Mouse (Mus musculus) embryonic facial prominence, embryonic 12.5 days (tissue): ENCODE measurements around the gene Arhgap27. TPM values are rescaled to one million over a fixed set of nuclear protein-coding genes. Genes with fewer than 3 reads are reported as not detected.
"Not testable (repeated sequence)": the region's sequence is repeated elsewhere in the genome, so short reads cannot be mapped to it uniquely, and the experiment has no call there.

Experiments used
- ATAC-seq: fragments of 200-750 bp; cut with Nextera tagmentation; 2 replicates; pipeline ENCODE4 v1.8.0; 2017; ENCODE audit not compliant: insufficient number of reproducible peaks, insufficient read depth, low FRiP score, low TSS enrichment
- H3K27ac ChIP-seq: fragments of 300-500 bp; sonication (generic); 2 replicates; pipeline ENCODE4 v1.5.1; 2016; ENCODE audit warnings: mild to moderate bottlenecking
- H3K27me3 ChIP-seq: fragments of 300-500 bp; sonication (generic); 2 replicates; pipeline ENCODE4 v1.6.1; 2016; ENCODE audit warnings: mild to moderate bottlenecking, moderate library complexity
- H3K36me3 ChIP-seq: fragments of 300-500 bp; sonication (generic); 2 replicates; pipeline ENCODE4 v1.6.1; 2016; ENCODE audit warnings: mild to moderate bottlenecking
- H3K4me1 ChIP-seq: fragments of 300-500 bp; sonication (generic); 2 replicates; pipeline ENCODE4 v1.6.1; 2016
- H3K4me2 ChIP-seq: fragments of 300-500 bp; sonication (generic); replicated peaks from 2 replicates; pipeline ENCODE4 v1.6.1; 2016; ENCODE audit warnings: mild to moderate bottlenecking, moderate library complexity
- H3K4me3 ChIP-seq: fragments of 300-500 bp; sonication (generic); 2 replicates; pipeline ENCODE4 v1.5.1; 2016; ENCODE audit warnings: mild to moderate bottlenecking
- H3K9ac ChIP-seq: fragments of 300-500 bp; sonication (generic); 2 replicates; pipeline ENCODE4 v1.6.1; 2016; ENCODE audit warnings: mild to moderate bottlenecking, moderate library complexity
- H3K9me3 ChIP-seq: fragments of 300-500 bp; sonication (generic); 2 replicates; pipeline ENCODE4 v1.6.1; 2016; ENCODE audit warnings: mild to moderate bottlenecking, moderate library complexity
- WGBS: fragments of 180-500 bp; shearing (Covaris S2); methylation state at CpG from one replicate; pipeline ENCODE4 v1.1.7; 2016; 5-methylcytosine and 5-hydroxymethylcytosine counted together
- polyA plus RNA-seq: library from polyadenylated mRNA; unstranded; fragments of >200 nt; fragmentation: Nextera tagmentation; extraction: Ambion mirVana; gene quantifications from 2 replicates; pipeline ENCODE4 v1.2.1, GENCODE M21; 2016

Arhgap27 gene
- polyA plus RNA-seq, 1 experiment from 2014 or later, result 7.2 TPM

GRCm38 (mm10) chr11:103330651-103331319 lies 32.7 kb downstream of the Arhgap27 start:
- no peaks in the 10 kb centered on the region for H3K36me3 ChIP-seq
- peaks cover 8% of the 10 kb centered on the region; the same call in 1 of the 2 replicates for H3K4me1 ChIP-seq
- H3K9me3 ChIP-seq, result no peaks in the 10 kb centered on the region
- H3K4me3 ChIP-seq, result no peak overlapping the region
- no peak for ATAC-seq
- peaks cover 40% of the 10 kb centered on the region for H3K27me3 ChIP-seq
- no peak overlapping the region for H3K27ac ChIP-seq
- WGBS, result 69% methylated on average over 7 of the region's 7 CpGs
- H3K4me2 ChIP-seq, result no peak overlapping the region
- no peak overlapping the region for H3K9ac ChIP-seq

DNA sequence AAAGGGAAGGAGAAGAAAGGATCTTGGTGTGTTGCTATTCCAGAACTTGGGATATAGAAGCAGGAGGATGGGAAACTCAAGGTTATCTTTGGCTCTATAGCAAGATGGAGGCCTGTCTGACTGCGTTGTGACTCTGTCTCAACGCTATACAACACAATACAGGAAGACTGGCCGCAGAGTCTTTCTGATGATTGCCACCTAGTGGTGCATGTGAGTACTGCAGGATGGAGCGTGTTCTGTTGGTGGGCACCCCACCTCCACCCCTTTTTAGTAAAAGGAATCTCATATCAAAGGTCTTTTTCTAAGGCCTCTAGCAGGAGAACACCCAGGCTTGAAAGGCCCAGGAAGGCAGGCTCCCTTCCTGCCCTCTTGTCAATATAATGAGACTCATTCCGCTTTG lies 36.5 kb downstream of the Arhgap27 start:
- no peak overlapping the region for H3K4me2 ChIP-seq
- H3K36me3 ChIP-seq, result no peaks in the 10 kb centered on the region
- WGBS, result 13% methylated on average over 5 of the region's 5 CpGs
- no peaks in the 10 kb centered on the region for H3K4me1 ChIP-seq
- no peak overlapping the region for H3K27ac ChIP-seq
- H3K9me3 ChIP-seq, result no peaks in the 10 kb centered on the region
- peaks cover 6% of the 10 kb centered on the region for H3K27me3 ChIP-seq
- ATAC-seq, result no peak
- H3K9ac ChIP-seq, result no peak overlapping the region
- H3K4me3 ChIP-seq, result no peak overlapping the region

DNA sequence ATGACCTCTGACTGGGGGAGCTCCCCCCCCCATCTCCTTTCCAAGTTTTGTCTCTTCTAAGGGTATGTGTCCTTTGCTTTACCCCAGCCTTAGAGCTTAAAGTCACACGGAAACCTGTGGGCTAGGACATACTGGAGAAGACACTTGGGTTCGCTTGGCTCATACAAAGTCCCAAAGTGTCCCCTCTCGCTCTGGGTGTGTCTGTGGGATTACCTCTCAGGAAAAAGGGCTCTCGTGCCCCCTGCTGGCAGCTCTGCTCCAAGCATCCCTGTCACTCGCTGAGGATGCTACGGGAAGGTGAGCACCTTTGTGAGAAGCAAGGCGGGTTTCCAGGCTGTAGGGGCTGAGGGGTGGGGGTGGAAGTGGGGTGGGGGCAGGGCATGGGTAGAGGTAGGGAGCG lies 38.3 kb downstream of the Arhgap27 start:
- WGBS, result 7% methylated on average over 8 of the region's 8 CpGs
- Histone ChIP-seq H3K9me3 (no peaks in the 10 kb centered on the region), H3K27me3 (no peaks in the 10 kb centered on the region), H3K9ac (no peak overlapping the region), H3K36me3 (no peaks in the 10 kb centered on the region), H3K4me1 (no peaks in the 10 kb centered on the region), H3K4me2 (no peak overlapping the region), H3K4me3 (no peak overlapping the region), H3K27ac (no peak overlapping the region)
- no peak for ATAC-seq

DNA sequence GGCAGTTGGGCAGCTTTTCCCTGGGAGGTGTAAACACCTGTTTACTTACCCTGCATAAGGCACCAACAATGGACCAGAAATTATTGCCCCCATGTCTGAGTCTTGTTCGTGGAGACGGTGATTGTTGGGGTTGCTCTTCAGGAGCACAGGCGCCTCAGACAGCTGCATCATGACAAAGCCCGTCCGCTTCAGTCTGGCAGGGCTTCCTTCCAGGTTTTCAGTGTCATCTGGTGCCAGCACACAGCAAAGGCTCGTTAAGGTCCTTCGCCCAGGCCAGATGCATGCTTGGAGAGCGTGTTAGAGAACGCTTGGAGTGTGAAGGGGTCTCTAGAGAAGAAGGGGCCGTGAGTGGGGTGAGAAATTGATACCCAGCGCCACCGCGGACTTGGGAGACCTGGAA lies 38.8 kb downstream of the Arhgap27 start:
- H3K4me1 ChIP-seq, result no peaks in the 10 kb centered on the region
- no peak overlapping the region for H3K4me2 ChIP-seq
- H3K9ac ChIP-seq, result no peak overlapping the region
- WGBS, result 63% methylated on average over 13 of the region's 13 CpGs
- H3K9me3 ChIP-seq, result no peaks in the 10 kb centered on the region
- no peaks in the 10 kb centered on the region for H3K36me3 ChIP-seq
- no peak overlapping the region for H3K27ac ChIP-seq
- H3K4me3 ChIP-seq, result no peak overlapping the region
- no peak for ATAC-seq
- H3K27me3 ChIP-seq, result no peaks in the 10 kb centered on the region

GRCm38 (mm10) chr11:103322832-103323231 lies 40.7 kb downstream of the Arhgap27 start:
- H3K4me3 ChIP-seq, H3K27ac ChIP-seq, H3K4me1 ChIP-seq, H3K36me3 ChIP-seq, H3K4me2 ChIP-seq, H3K9me3 ChIP-seq, ATAC-seq, H3K9ac ChIP-seq, H3K27me3 ChIP-seq: not testable (repeated sequence)
- WGBS, result 44% methylated on average over 4 of the region's 4 CpGs

DNA sequence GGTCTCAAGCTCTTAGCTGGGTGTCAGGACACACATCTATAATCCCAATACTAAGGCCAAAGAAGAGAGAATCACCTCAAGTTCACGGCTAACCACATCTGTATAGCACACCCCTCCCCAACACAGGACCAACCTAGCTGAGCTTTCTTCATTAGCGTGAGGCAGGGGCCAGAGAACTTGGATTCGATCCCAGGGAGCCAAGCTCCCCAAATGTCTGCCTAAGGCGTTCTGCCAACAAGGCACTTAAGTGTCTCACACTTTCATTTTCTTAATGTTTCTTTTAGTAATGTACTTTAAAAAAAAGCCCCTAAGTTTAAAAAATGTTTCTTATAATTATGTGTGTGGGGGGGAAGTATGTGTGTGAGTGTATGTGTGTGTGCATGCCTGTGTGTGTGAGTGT lies 42.8 kb downstream of the Arhgap27 start:
- H3K9ac ChIP-seq, result no peak overlapping the region
- no peaks in the 10 kb centered on the region for H3K36me3 ChIP-seq
- H3K4me3 ChIP-seq, result no peak overlapping the region
- 0 out of 2 replicates have a peak, but pooled peaks cover 5% of the 10 kb centered on the region for H3K27me3 ChIP-seq
- no peak overlapping the region for H3K27ac ChIP-seq
- no peak overlapping the region for H3K4me2 ChIP-seq
- no peaks in the 10 kb centered on the region for H3K9me3 ChIP-seq
- no peak for ATAC-seq
- 67% methylated on average over 4 of the region's 4 CpGs for WGBS
- H3K4me1 ChIP-seq, result no peaks in the 10 kb centered on the region

- H3K4me3 ChIP-seq, result no peak overlapping the region
- H3K4me2 ChIP-seq, result no peak overlapping the region
- no peak overlapping the region for H3K27ac ChIP-seq
- 83% methylated on average over 8 of the region's 8 CpGs for WGBS
- no peaks in the 10 kb centered on the region; the same call in 1 of the 2 replicates for H3K4me1 ChIP-seq
- H3K36me3 ChIP-seq, result no peaks in the 10 kb centered on the region
- H3K9me3 ChIP-seq, result no peaks in the 10 kb centered on the region
- no peak for ATAC-seq
- no peak overlapping the region for H3K9ac ChIP-seq
- 0 out of 2 replicates have a peak, but pooled peaks cover 5% of the 10 kb centered on the region for H3K27me3 ChIP-seq
These were observed 43.3 kb downstream of the Arhgap27 start for GRCm38 (mm10) chr11:103320196-103320595.

DNA sequence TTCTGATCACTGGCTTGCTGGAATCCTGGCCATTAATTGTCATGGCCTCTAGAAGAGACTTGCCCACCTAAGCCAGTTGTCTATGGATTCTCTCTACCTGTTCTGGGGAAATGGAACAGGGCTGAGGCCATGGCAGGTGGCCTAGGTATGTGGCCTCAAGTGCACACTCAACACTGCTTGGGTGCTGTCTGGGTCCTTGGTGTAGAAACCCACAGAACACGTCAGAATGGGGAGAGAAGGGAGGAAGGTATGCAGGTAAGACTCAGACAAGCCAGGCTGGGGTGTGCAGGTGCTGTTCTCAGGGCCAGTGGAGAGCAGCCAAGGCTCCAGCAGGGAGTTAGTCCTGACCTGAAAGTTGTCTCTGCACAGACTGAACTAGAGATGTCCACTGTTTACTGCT lies 45.5 kb downstream of the Arhgap27 start:
- H3K9ac ChIP-seq, result no peak overlapping the region
- WGBS, result 61% methylated on average over 1 of the region's 1 CpGs
- H3K27me3 ChIP-seq, result 0 out of 2 replicates have a peak, but pooled peaks cover 5% of the 10 kb centered on the region
- no peak for ATAC-seq
- no peaks in the 10 kb centered on the region for H3K9me3 ChIP-seq
- no peak overlapping the region for H3K27ac ChIP-seq
- no peak overlapping the region for H3K4me3 ChIP-seq
- peaks cover 2% of the 10 kb centered on the region; the same call in 1 of the 2 replicates for H3K4me1 ChIP-seq
- no peak overlapping the region for H3K4me2 ChIP-seq
- H3K36me3 ChIP-seq, result no peaks in the 10 kb centered on the region

DNA sequence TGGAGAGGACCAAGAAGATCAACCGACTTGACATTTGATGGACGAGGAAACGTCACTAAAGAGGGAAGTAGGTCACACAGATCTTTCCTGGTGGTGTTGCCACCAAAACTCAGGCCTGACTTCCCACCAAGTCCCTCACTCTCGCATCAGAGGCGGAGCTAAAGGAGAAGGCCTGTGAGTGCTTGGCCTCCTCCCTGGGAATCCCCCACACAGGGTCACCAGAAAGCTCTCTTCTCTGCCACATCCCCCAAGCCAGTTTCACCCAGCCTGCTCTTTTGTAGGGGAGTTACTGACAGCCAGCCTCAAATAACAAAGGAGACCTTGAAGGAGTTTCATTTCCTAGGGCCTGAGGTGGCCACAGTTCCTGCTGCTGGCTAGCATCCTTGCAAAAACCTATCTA lies 48.1 kb downstream of the Arhgap27 start:
- 79% methylated on average over 5 of the region's 5 CpGs for WGBS
- H3K27me3 ChIP-seq, result 0 out of 2 replicates have a peak, but pooled peaks cover 5% of the 10 kb centered on the region
- ATAC-seq, result no peak
- no peaks in the 10 kb centered on the region for H3K9me3 ChIP-seq
- H3K36me3 ChIP-seq, result no peaks in the 10 kb centered on the region
- no peak overlapping the region for H3K9ac ChIP-seq
- H3K4me2 ChIP-seq, result no peak overlapping the region
- H3K4me3 ChIP-seq, result no peak overlapping the region
- no peak overlapping the region for H3K27ac ChIP-seq
- peaks cover 15% of the 10 kb centered on the region; the same call in 1 of the 2 replicates for H3K4me1 ChIP-seq

- Histone ChIP-seq H3K27ac (no peak overlapping the region), H3K4me3 (no peak overlapping the region), H3K36me3 (no peaks in the 10 kb centered on the region), H3K9me3 (no peaks in the 10 kb centered on the region), H3K4me1 (peaks cover 15% of the 10 kb centered on the region; the same call in 1 of the 2 replicates), H3K4me2 (no peak overlapping the region), H3K27me3 (0 out of 2 replicates have a peak, but pooled peaks cover 5% of the 10 kb centered on the region), H3K9ac (no peak overlapping the region)
- 78% methylated on average over 10 of the region's 10 CpGs for WGBS
- ATAC-seq, result no peak
These were observed 48.6 kb downstream of the Arhgap27 start for GRCm38 (mm10) chr11:103314736-103315374.

- WGBS, result 79% methylated on average over 6 of the region's 6 CpGs
These were observed 50.0 kb downstream of the Arhgap27 start for GRCm38 (mm10) chr11:103313542-103313941.

GRCm38 (mm10) chr11:103312655-103313255 lies 50.7 kb downstream of the Arhgap27 start:
- Histone ChIP-seq H3K27ac (peak overlapping the region; percentile 95), H3K4me3 (no peak overlapping the region), H3K27me3 (no peaks in the 10 kb centered on the region), H3K36me3 (no peaks in the 10 kb centered on the region), H3K9ac (no peak overlapping the region), H3K4me2 (no peak overlapping the region; the same call in 1 of the 2 replicates), H3K9me3 (no peaks in the 10 kb centered on the region), H3K4me1 (peaks cover 15% of the 10 kb centered on the region; the same call in 1 of the 2 replicates)
- ATAC-seq, result no peak
- WGBS, result 32% methylated on average over 8 of the region's 8 CpGs

More at GRCm38 (mm10) chr11:103313542-103313941, 50.0 kb downstream of the Arhgap27 start:
- Histone ChIP-seq H3K4me3 (no peak overlapping the region), H3K4me2 (no peak overlapping the region), H3K4me1 (peaks cover 15% of the 10 kb centered on the region; the same call in 1 of the 2 replicates), H3K9ac (no peak overlapping the region), H3K27me3 (0 out of 2 replicates have a peak, but pooled peaks cover 5% of the 10 kb centered on the region), H3K27ac (no peak overlapping the region), H3K9me3 (no peaks in the 10 kb centered on the region), H3K36me3 (no peaks in the 10 kb centered on the region)
- ATAC-seq, result no peak
